Mouse (Mus musculus) C2C12 (cell line): ENCODE data around the gene Ctf1.

ENCODE experiments used
- CTCF ChIP-seq: IDR thresholded peaks from one replicate; pipeline ENCODE4 v1.5.1; 2011; ENCODE audit not compliant: control insufficient read depth, insufficient read depth, insufficient read length
- FOSL1 ChIP-seq: IDR thresholded peaks from one replicate; pipeline ENCODE4 v1.8.0; 2011; ENCODE audit warnings: mild to moderate bottlenecking, low read length; ENCODE audit not compliant: poor library complexity, insufficient read depth, severe bottlenecking
- MAX ChIP-seq: IDR thresholded peaks from one replicate; pipeline ENCODE4 v1.6.1; 2011; ENCODE audit warnings: mild to moderate bottlenecking, control low read depth
- MYOG ChIP-seq: IDR thresholded peaks from one replicate; pipeline ENCODE4 v1.6.1; 2011; ENCODE audit not compliant: control insufficient read depth, insufficient read length; ENCODE audit errors: extremely low read depth

DNA sequence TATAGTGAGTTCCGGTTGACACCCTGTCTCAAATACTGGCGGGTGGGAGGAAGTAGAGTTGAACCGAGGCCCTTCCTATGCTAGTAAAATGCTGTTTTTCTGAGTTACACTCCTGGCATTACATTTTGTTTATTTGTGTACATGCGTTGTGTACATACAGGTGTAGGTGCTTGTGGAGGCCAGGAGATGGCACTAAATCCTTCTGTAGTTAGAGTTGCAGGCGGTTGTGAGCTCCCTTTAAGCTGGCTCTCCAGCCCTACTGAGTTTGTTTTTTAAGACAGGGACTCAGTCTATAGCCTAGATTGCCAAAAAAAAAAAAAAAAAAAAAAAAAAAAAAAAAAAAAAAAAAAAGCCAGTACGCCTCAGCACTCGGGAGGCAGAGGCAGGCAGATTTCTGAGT, 15.4 kb downstream of the Ctf1 start:
- no peak for TF ChIP-seq FOSL1
- TF ChIP-seq MAX = no peak
- no peak for TF ChIP-seq MYOG
- no peak for TF ChIP-seq CTCF
